Mouse (Mus musculus) heart, postnatal 0 days (tissue): ENCODE measurements around the gene Nos1ap.

Source experiments
- CTCF ChIP-seq: IDR thresholded peaks from 2 replicates; pipeline ENCODE4 v1.5.1; 2016; ENCODE audit warnings: antibody characterized with exemption, control low read depth, low read depth
- EP300 ChIP-seq: IDR thresholded peaks from 2 replicates; pipeline ENCODE4 v1.6.1; 2016; ENCODE audit warnings: antibody characterized with exemption, low read depth

- TF ChIP-seq CTCF (no peak), EP300 (no peak)
Observed at GRCm38 (mm10) chr1:170273252-170273651, 316.4 kb downstream of the Nos1ap start.
